Mouse (Mus musculus) neural tube, embryonic 13.5 days (tissue): ENCODE measurements at regions not wholly inside any gene's neighbourhood (a gene's known extent, or its start where the extent isn't known, plus 50 kb on each side); places are given as distances from the start of the nearest gene placed in this dataset.
"Not testable (repeated sequence)": the region's sequence is repeated elsewhere in the genome, so short reads cannot be mapped to it uniquely, and the experiment has no call there.

Source experiments
- ATAC-seq: fragments of 200-750 bp; cut with Nextera tagmentation; 2 replicates; pipeline ENCODE4 v1.8.0; 2017; ENCODE audit warnings: low read depth, mild to moderate bottlenecking, moderate TSS enrichment, moderate library complexity
- H3K27ac ChIP-seq: fragments of 300-500 bp; sonication (generic); replicated peaks from 2 replicates; pipeline ENCODE4 v1.5.1; 2015; ENCODE audit warnings: moderate library complexity, mild to moderate bottlenecking, inconsistent platforms
- H3K27me3 ChIP-seq: fragments of 300-500 bp; sonication (generic); 2 replicates; pipeline ENCODE4 v1.6.1; 2015; ENCODE audit warnings: mild to moderate bottlenecking, inconsistent platforms
- H3K36me3 ChIP-seq: fragments of 300-500 bp; sonication (generic); 2 replicates; pipeline ENCODE4 v1.6.1; 2015; ENCODE audit warnings: mild to moderate bottlenecking, inconsistent platforms
- H3K4me1 ChIP-seq: fragments of 300-500 bp; sonication (generic); replicated peaks from 2 replicates; pipeline ENCODE4 v1.6.1; 2015; ENCODE audit warnings: inconsistent platforms
- H3K4me2 ChIP-seq: fragments of 300-500 bp; sonication (generic); 2 replicates; pipeline ENCODE4 v1.6.1; 2015; ENCODE audit warnings: inconsistent platforms, mild to moderate bottlenecking, moderate library complexity
- H3K4me3 ChIP-seq: fragments of 300-500 bp; sonication (generic); 2 replicates; pipeline ENCODE4 v1.5.1; 2015; ENCODE audit warnings: mild to moderate bottlenecking, inconsistent platforms
- H3K9ac ChIP-seq: fragments of 300-500 bp; sonication (generic); 2 replicates; pipeline ENCODE4 v1.6.1; 2015; ENCODE audit warnings: moderate library complexity, mild to moderate bottlenecking, inconsistent platforms
- H3K9me3 ChIP-seq: fragments of 300-500 bp; sonication (generic); 2 replicates; pipeline ENCODE4 v1.6.1; 2016; ENCODE audit warnings: inconsistent platforms
- WGBS: fragments of 180-500 bp; shearing (Covaris S2); methylation state at CpG from one replicate; pipeline ENCODE4 v1.1.7; 2015; 5-methylcytosine and 5-hydroxymethylcytosine counted together

GRCm38 (mm10) chrX:70871209-70871608, 178.8 kb upstream of the Mamld1 start:
- no peak overlapping the region for H3K27ac ChIP-seq
- H3K4me3 ChIP-seq, result no peak overlapping the region
- no peaks in the 10 kb centered on the region for H3K4me1 ChIP-seq
- no peak overlapping the region for H3K9ac ChIP-seq
- no peak for ATAC-seq
- H3K27me3 ChIP-seq, result no peaks in the 10 kb centered on the region
- WGBS, result 83% methylated on average over 1 of the region's 1 CpGs
- H3K9me3 ChIP-seq, result no peaks in the 10 kb centered on the region
- H3K36me3 ChIP-seq, result no peaks in the 10 kb centered on the region
- H3K4me2 ChIP-seq, result no peak overlapping the region

GRCm38 (mm10) chrX:70881326-70881725, 168.7 kb upstream of the Mamld1 start:
- Histone ChIP-seq H3K27ac (no peak overlapping the region), H3K9me3 (no peaks in the 10 kb centered on the region), H3K27me3 (no peaks in the 10 kb centered on the region), H3K36me3 (no peaks in the 10 kb centered on the region), H3K4me3 (no peak overlapping the region), H3K4me2 (no peak overlapping the region), H3K4me1 (no peaks in the 10 kb centered on the region), H3K9ac (no peak overlapping the region)
- WGBS, result 80% methylated on average over 2 of the region's 2 CpGs
- ATAC-seq, result no peak

GRCm38 (mm10) chrX:70883461-70883860, 166.6 kb upstream of the Mamld1 start:
- Histone ChIP-seq H3K36me3 (no peaks in the 10 kb centered on the region), H3K4me1 (no peaks in the 10 kb centered on the region), H3K27me3 (no peaks in the 10 kb centered on the region), H3K27ac (no peak overlapping the region), H3K9me3 (no peaks in the 10 kb centered on the region), H3K4me2 (no peak overlapping the region), H3K9ac (no peak overlapping the region), H3K4me3 (no peak overlapping the region)
- no peak for ATAC-seq
- 66% methylated on average over 2 of the region's 2 CpGs for WGBS

- Histone ChIP-seq H3K36me3 (no peaks in the 10 kb centered on the region), H3K4me2 (no peak overlapping the region), H3K9ac (no peak overlapping the region), H3K27ac (no peak overlapping the region), H3K9me3 (no peaks in the 10 kb centered on the region), H3K27me3 (no peaks in the 10 kb centered on the region), H3K4me1 (no peaks in the 10 kb centered on the region), H3K4me3 (no peak overlapping the region)
- no peak for ATAC-seq
- 84% methylated on average over 2 of the region's 2 CpGs for WGBS
These were observed 155.5 kb upstream of the Mamld1 start for GRCm38 (mm10) chrX:70894517-70894916.

- no peaks in the 10 kb centered on the region for H3K27me3 ChIP-seq
- WGBS, result 76% methylated on average over 4 of the region's 4 CpGs
- ATAC-seq, result no peak
These were observed 154.5 kb upstream of the Mamld1 start for GRCm38 (mm10) chrX:70895554-70895953.

GRCm38 (mm10) chrX:70897110-70897721, 152.8 kb upstream of the Mamld1 start:
- 53% methylated on average over 2 of the region's 2 CpGs for WGBS

More at GRCm38 (mm10) chrX:70895554-70895953, 154.5 kb upstream of the Mamld1 start:
- Histone ChIP-seq H3K9me3 (no peaks in the 10 kb centered on the region), H3K4me2 (no peak overlapping the region), H3K4me1 (no peaks in the 10 kb centered on the region), H3K4me3 (no peak overlapping the region), H3K36me3 (no peaks in the 10 kb centered on the region), H3K9ac (no peak overlapping the region), H3K27ac (no peak overlapping the region)

GRCm38 (mm10) chrX:70898836-70899235, 151.2 kb upstream of the Mamld1 start:
- not testable (repeated sequence) for H3K9ac ChIP-seq, H3K36me3 ChIP-seq, H3K27ac ChIP-seq, H3K4me3 ChIP-seq, H3K4me2 ChIP-seq, H3K27me3 ChIP-seq, H3K4me1 ChIP-seq, H3K9me3 ChIP-seq, ATAC-seq
- WGBS, result 89% methylated on average over 1 of the region's 1 CpGs

More at GRCm38 (mm10) chrX:70897110-70897721, 152.8 kb upstream of the Mamld1 start:
- H3K27me3 ChIP-seq, result no peaks in the 10 kb centered on the region
- no peak overlapping the region for H3K9ac ChIP-seq
- no peaks in the 10 kb centered on the region for H3K36me3 ChIP-seq
- ATAC-seq, result no peak
- no peak overlapping the region for H3K4me2 ChIP-seq
- H3K4me3 ChIP-seq, result no peak overlapping the region
- no peaks in the 10 kb centered on the region for H3K4me1 ChIP-seq
- H3K27ac ChIP-seq, result no peak overlapping the region
- no peaks in the 10 kb centered on the region for H3K9me3 ChIP-seq

- no peaks in the 10 kb centered on the region for H3K36me3 ChIP-seq
- no peak overlapping the region for H3K4me2 ChIP-seq
- H3K27me3 ChIP-seq, result no peaks in the 10 kb centered on the region
- no peaks in the 10 kb centered on the region for H3K4me1 ChIP-seq
- WGBS, result 69% methylated on average over 8 of the region's 8 CpGs
- no peak overlapping the region for H3K27ac ChIP-seq
- no peak overlapping the region for H3K4me3 ChIP-seq
- H3K9ac ChIP-seq, result no peak overlapping the region
- no peaks in the 10 kb centered on the region for H3K9me3 ChIP-seq
- no peak for ATAC-seq
These were observed 150.2 kb upstream of the Mamld1 start for GRCm38 (mm10) chrX:70899720-70900479.

GRCm38 (mm10) chrX:70925646-70926045, 124.4 kb upstream of the Mamld1 start:
- Histone ChIP-seq H3K9me3 (no peaks in the 10 kb centered on the region), H3K4me1 (no peaks in the 10 kb centered on the region), H3K4me2 (no peak overlapping the region), H3K4me3 (no peak overlapping the region), H3K27me3 (no peaks in the 10 kb centered on the region), H3K36me3 (no peaks in the 10 kb centered on the region), H3K27ac (no peak overlapping the region), H3K9ac (no peak overlapping the region)
- no peak for ATAC-seq
- WGBS, result 62% methylated on average over 2 of the region's 2 CpGs

- H3K36me3 ChIP-seq, result no peaks in the 10 kb centered on the region
- H3K9ac ChIP-seq, result no peak overlapping the region
- no peak overlapping the region for H3K4me2 ChIP-seq
- no peaks in the 10 kb centered on the region for H3K27me3 ChIP-seq
- no peak for ATAC-seq
- no peaks in the 10 kb centered on the region for H3K4me1 ChIP-seq
- no peak overlapping the region for H3K4me3 ChIP-seq
- H3K27ac ChIP-seq, result no peak overlapping the region
- no peaks in the 10 kb centered on the region for H3K9me3 ChIP-seq
- 55% methylated on average over 2 of the region's 2 CpGs for WGBS
These were observed 118.1 kb upstream of the Mamld1 start for GRCm38 (mm10) chrX:70931944-70932343.

- 0 out of 2 replicates have a peak, but pooled peaks cover 8% of the 10 kb centered on the region for H3K4me1 ChIP-seq
- H3K27me3 ChIP-seq, result no peaks in the 10 kb centered on the region
- H3K36me3 ChIP-seq, result no peaks in the 10 kb centered on the region
- no peak overlapping the region for H3K9ac ChIP-seq
- ATAC-seq, result 0 out of 2 replicates have a peak, but pooled peaks have one; percentile 15
- no peak overlapping the region for H3K4me2 ChIP-seq
- H3K27ac ChIP-seq, result peak overlapping the region; percentile 49; the same call in 1 of the 2 replicates
- no peaks in the 10 kb centered on the region for H3K9me3 ChIP-seq
- 34% methylated on average over 2 of the region's 2 CpGs for WGBS
- H3K4me3 ChIP-seq, result no peak overlapping the region
These were observed 104.7 kb upstream of the Mamld1 start for GRCm38 (mm10) chrX:70945382-70945781.

GRCm38 (mm10) chrX:70946052-70946451, 104.0 kb upstream of the Mamld1 start:
- Histone ChIP-seq H3K9ac (no peak overlapping the region), H3K9me3 (no peaks in the 10 kb centered on the region), H3K27me3 (no peaks in the 10 kb centered on the region), H3K4me2 (peak overlapping the region; percentile 14; the same call in 1 of the 2 replicates), H3K4me1 (0 out of 2 replicates have a peak, but pooled peaks cover 8% of the 10 kb centered on the region), H3K4me3 (no peak overlapping the region), H3K36me3 (no peaks in the 10 kb centered on the region), H3K27ac (no peak overlapping the region; the same call in 1 of the 2 replicates)
- 33% methylated on average over 8 of the region's 8 CpGs for WGBS
- peak; percentile 83 for ATAC-seq
